Mouse (Mus musculus) 3134 (cell line): ENCODE measurements around the gene Rnps1.

Source experiments
- DNase-seq: peaks from one replicate; pipeline ENCODE4 v3.0.0-alpha.2; 2011; ENCODE audit warnings: low spot score; ENCODE audit not compliant: insufficient read length; ENCODE audit errors: extremely low read depth

The Rnps1 gene

GRCm38 (mm10) chr17:24468636-24469246 is 54.4 kb downstream of the Rnps1 start:
- no peak for DNase-seq

- DNase-seq = no peak
Observed at GRCm38 (mm10) chr17:24469336-24469909, 55.1 kb downstream of the Rnps1 start.

GRCm38 (mm10) chr17:24469910-24470602 is 55.7 kb downstream of the Rnps1 start, which contains the start of the genes E4f1 and Pgp:
TSS of gene E4f1 (minus strand) at chr17:24470313.
TSS of gene Pgp (plus strand) at chr17:24470392.
- peak; percentile 100 for DNase-seq

DNA sequence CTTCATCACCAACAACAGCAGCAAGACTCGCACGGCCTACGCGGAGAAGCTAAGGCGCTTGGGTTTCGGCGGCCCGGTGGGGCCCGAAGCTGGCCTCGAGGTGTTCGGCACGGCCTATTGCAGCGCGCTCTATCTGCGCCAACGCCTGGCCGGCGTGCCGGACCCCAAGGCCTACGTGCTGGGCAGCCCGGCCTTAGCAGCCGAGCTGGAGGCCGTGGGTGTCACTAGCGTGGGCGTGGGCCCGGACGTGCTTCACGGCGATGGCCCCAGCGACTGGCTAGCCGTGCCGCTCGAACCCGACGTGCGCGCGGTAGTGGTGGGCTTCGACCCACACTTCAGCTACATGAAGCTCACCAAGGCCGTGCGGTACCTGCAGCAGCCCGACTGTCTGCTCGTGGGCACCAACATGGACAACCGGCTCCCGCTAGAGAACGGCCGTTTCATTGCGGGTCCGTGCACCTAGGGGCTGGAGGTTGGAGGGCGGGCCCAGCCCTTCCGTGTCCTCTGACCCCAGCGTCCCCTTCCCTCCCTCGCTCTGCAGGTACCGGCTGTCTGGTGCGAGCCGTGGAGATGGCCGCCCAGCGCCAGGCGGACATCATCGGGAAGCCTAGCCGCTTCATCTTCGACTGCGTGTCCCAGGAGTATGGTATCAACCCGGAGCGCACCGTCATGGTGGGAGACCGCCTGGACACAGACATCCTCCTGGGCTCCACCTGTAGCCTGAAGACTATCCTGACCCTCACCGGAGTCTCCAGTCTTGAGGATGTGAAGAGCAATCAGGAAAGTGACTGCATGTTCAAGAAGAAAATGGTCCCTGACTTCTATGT is 56.5 kb downstream of the Rnps1 start:
- peak; percentile 81 for DNase-seq

DNA sequence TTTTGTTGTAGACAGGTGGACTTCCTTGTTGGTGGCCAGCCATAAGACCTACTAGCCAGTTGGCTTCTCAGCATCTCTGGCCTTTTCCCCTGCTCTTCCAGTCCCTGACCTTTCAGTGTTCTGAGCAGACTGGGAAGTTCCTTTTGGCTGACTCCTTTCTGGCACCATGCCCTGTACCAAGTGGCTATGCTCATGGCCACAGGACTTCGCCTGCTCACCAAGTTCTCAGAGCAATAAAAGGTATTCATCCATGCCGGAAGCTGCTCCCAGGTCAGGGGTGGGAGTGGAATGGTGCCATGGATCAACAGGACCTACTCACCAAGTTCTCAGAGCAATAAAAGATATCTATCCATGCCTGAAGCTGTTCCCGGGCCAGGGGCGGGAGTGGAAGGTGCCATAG is 58.1 kb downstream of the Rnps1 start:
- peak; percentile 56 for DNase-seq

DNA sequence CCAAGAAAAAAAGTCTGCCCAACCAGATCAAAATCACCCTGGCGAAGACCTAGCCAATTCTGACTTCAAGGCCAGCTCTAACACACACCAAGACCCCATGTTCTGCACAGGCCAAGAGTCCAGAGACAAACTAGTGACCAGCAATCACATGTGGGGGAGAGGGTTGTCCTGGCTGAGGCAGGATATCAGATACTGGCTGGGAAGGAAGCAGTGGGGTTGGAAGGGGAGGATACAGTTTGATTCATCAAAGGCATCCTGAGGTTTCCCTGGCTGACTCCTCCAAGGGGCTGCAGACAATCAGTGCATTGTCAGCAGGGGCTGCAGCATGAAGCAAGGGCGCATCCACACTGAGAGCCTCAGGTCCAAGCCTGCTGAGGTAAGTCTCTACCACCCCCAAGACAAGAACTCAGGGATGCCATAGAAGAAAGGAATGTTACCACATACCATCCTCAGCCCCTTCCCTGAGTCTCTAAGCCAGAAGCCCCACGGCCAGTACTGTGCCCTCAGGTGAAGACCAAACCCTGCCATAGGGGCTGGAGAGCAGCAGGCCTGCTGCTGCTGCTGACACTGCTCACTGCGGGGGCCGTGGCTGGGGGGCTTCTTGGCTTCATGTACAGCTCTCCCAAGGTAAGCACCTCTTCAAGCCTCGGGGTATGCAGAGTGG is 59.4 kb downstream of the Rnps1 start, which contains the start of gene Bricd5:
Bricd5 (plus strand) TSS at position 273 of the 664 bp plus-strand sequence.
- DNase-seq = no peak

GRCm38 (mm10) chr17:24474557-24474956 is 60.2 kb downstream of the Rnps1 start:
- DNase-seq = no peak
